Mouse (Mus musculus) olfactory bulb, adult 2 months (tissue): ENCODE measurements around the gene Cnep1r1.

Experiments used
- CTCF ChIP-seq: fragments of 200-500 bp; IDR thresholded peaks from 2 replicates; pipeline ENCODE4 v1.5.1; 2012; ENCODE audit warnings: low read depth, mild to moderate bottlenecking, low read length, moderate library complexity; ENCODE audit not compliant: insufficient read depth
- POLR2A ChIP-seq: fragments of 200-500 bp; IDR thresholded peaks from 2 replicates; pipeline ENCODE4 v1.6.1; 2012; ENCODE audit warnings: mild to moderate bottlenecking, low read depth, low read length, moderate library complexity; ENCODE audit not compliant: insufficient read depth

GRCm38 (mm10) chr8:88177291-88177690 is 58.7 kb downstream of the Cnep1r1 start:
- TF ChIP-seq POLR2A (no peak), CTCF (no peak)
